Mouse (Mus musculus) left cerebral cortex, adult 9 months (tissue): ENCODE results near the gene Vmn2r113.
"Not testable (repeated sequence)": the region's sequence is repeated elsewhere in the genome, so short reads cannot be mapped to it uniquely, and the experiment has no call there.

ENCODE experiments used
- DNase-seq, 2 experiments: peaks; one replicate each; pipeline ENCODE4 v3.0.0; 2022; ENCODE audit warnings: low spot score in 2 of 2

Gene Vmn2r113

GRCm38 (mm10) chr17:22942684-22943083, at the start of gene Vmn2r113:
Gene Vmn2r113 (plus strand): TSS chr17:22942984.
- not testable (repeated sequence) for DNase-seq
